Mouse (Mus musculus) 3T3-L1 (cell line): ENCODE results near the gene Cops4.

Experiments used
- DNase-seq: peaks from one replicate; pipeline ENCODE4 v3.0.0-alpha.2; 2015; ENCODE audit warnings: low read depth, low spot score

The Cops4 gene

GRCm38 (mm10) chr5:100518049-100519026, at the start of gene Cops4:
Cops4 (plus strand) TSS chr5:100518309.
- DNase-seq, result peak; percentile 100

- DNase-seq, result peak; percentile 27
These were observed 41.8 kb upstream of the Cops4 start for GRCm38 (mm10) chr5:100476328-100476727.

GRCm38 (mm10) chr5:100477604-100478003, 40.5 kb upstream of the Cops4 start:
- DNase-seq, result no peak

DNA sequence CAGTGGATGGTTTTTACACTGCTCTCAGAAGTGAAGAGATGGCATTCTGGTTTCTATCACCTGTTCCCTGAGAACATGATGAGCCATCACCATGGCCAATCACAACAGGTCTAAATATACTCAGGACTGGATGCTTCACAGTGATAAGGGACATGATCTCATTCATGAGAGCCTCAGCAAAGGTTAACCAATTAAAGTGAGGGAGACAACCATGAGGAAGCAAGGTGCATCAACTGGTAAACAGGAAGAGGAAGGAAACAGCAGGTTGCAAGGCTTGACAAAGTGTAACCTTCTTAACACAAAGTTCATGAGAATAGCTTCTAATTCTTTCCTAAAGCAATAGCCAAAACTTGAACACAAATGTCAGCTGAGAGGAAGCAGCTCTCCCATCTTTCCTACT, 34.5 kb upstream of the Cops4 start:
- no peak for DNase-seq

DNA sequence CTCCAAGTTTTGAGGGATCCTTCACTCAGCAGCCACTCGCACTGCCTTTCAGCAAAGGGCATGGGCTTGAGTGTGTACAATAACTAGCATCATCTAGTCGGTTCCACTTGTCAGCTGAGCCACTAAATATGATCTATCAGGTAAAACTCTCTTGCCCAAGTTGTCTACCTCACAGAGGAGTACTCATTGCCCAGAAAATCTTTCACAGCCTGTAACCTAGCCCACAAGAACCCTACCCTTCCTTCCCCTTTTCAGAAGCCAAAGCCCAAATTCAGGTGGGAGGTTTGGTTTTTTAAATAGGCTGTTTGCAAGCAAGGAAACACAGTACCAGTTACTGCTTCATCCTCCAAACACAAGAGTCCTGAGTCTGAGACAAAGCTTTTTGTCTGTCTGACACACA, 31.0 kb upstream of the Cops4 start:
- no peak for DNase-seq

DNA sequence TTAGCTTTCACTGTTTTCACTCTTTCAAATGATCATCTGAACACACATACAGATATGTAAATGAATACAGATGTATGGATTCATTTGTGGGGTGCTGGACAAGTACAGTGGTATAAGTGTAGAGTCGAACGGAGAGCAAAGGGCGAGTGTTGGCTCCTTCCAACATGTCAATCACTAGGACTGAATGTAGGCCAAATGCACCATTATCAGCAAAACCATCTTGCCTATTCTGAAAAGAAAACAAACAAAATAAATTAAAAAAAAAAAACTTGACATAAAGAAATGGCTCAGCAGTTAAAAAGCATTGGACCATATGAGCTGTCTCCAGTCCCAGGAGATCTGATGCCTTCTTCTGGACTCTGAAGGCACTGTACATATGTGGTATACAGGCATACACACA, 29.9 kb upstream of the Cops4 start:
- no peak for DNase-seq

DNA sequence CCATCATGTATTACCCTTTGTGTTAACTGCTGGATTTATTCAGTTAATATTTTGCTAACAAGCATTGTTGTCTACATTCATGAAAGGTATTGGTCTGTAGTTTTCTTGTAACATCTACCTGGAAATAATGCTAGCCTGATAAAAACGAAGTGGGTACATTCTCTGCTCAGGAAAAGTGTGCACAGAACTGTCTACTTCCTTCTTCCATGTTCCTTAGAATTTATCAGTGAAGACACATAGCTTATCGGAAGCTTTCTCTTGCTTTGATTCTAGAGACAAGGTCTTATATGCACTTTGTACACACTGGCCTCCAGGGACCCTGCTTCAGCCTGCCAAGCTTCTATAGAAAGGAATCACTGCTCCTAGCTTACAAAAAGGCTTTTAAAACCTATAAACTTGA, 28.8 kb upstream of the Cops4 start:
- DNase-seq, result no peak

GRCm38 (mm10) chr5:100491704-100492103, 26.4 kb upstream of the Cops4 start:
- DNase-seq, result no peak

DNA sequence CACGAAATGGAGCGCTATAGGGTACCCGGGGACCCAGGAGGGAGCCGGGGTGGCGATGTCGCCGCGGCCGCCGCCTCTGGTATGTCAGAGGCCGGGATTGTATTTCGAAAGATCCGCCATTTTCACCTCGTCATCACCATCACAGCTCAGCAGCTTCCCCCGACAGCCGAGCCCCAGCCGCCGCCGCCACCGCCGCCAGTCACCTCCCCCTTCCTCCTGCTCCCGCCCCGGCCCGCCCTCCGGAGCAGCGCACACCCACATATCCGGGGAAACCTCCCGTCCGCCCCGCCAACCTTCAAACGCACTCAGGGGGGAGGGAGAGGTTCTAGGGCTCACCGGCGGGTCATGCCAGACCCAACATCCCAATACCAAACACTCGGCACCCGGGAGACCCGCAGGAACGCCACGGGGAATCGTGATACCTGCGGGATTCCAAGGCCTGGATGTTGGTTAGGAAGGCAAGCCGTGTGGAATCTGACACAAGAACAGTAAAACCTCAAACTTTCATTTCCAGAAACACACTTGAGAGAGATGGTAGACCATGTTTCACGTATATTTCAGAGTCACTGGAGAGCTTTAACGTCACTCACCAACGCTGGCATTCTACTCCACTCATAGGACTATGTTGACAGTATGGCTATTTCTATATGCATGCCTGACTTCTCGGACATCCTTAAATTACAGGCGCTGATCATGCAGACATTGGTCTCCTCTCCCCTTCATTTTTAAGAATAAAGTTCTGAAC, 19.5 kb upstream of the Cops4 start:
- DNase-seq, result peak; percentile 86

GRCm38 (mm10) chr5:100499243-100499642, 18.9 kb upstream of the Cops4 start:
- no peak for DNase-seq

- DNase-seq, result peak; percentile 61
These were observed 18.2 kb upstream of the Cops4 start for GRCm38 (mm10) chr5:100499831-100500304.

DNA sequence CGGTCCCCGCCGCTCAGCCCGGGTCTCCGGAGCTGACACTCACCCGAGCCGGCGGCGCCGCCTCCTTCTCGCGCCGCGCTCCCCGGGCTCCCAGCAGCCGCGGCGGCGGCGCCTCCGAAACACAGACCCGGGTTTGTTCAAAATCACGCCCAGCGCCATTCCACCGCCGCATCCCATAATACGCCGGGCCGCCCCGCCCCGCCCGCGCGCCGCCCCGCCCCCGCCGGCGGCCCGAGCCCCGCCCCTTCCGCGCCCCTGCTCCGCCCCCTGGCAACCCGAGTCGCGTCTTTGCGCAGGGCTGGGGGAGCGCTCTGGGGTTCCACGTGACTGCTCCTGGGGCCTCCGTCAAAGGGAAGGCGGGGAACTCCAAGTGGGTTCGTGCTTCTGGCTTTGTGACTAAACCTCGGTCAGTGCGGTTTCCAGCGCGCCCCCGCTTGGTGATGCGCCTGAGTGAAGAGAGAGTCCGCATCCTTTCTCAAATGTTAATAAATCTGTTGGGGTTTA, 17.6 kb upstream of the Cops4 start, which contains the start of gene Lin54:
Gene Lin54, minus strand, starts transcription at position 182 of the 504 bp plus-strand sequence.
- peak; percentile 96 for DNase-seq

GRCm38 (mm10) chr5:100501267-100501666, 16.8 kb upstream of the Cops4 start:
- no peak for DNase-seq

- DNase-seq, result no peak
These were observed 8.9 kb upstream of the Cops4 start for GRCm38 (mm10) chr5:100509247-100509646.

GRCm38 (mm10) chr5:100512576-100512975, 5.5 kb upstream of the Cops4 start:
- DNase-seq, result no peak

DNA sequence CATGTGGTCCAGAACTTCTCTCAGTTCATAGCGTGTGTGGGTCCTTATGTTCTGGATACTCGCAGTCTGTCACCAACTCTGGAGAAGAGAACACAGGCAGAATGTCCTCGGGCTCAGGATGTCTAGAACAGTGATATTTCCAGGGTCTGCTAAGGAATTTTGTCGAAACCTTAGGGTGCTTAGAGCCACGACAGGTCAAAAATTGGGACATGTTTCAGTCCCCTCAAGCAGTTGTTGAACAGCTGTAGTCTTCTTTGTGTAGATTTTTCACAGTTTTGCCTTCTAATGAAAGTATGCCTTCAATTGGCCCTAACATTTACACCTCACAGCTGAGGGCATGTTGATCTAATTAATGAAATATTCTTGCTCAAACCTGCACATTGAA, 910 bp downstream of the Cops4 start:
- DNase-seq, result no peak

DNA sequence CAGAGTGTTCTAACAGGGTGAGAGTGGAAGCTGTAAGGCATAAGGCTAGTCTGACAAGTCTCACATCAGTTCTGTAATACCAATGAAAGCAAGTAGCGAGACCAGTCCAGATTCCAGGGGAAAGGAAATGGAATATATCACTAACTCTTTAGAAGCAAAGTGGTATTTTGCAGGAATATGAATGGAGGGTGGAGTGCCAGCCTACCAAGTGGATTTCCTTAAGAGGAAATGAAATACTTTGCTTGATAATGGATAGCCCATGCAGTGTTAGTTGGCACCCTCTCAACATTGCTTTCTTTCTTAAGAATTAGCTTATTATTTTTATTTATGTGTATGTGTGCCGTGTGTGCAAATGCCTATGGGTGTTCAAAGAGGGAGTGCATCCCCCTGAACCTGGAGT, 2.1 kb downstream of the Cops4 start:
- no peak for DNase-seq

- no peak for DNase-seq
These were observed 5.2 kb downstream of the Cops4 start for GRCm38 (mm10) chr5:100523331-100523730.

GRCm38 (mm10) chr5:100524921-100525320, 6.8 kb downstream of the Cops4 start:
- no peak for DNase-seq

DNA sequence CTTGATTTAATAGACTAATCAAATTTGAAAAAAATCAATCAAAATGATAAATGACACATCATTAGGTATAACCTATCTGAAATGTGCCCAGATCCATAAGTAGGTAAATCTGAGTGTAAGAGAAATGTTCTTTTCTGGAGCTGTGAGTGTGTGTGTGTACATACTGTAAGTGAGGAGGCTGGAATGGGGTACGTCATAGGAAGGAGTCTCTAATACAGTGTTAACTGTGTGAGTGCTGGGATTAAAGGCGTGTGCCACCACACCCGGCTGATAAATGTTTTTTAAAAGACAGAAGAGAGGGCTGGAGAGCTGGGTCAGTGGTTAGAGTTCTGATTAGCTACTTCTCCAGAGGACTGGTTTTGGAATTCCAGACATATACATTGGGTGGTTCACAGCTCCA, 7.5 kb downstream of the Cops4 start:
- no peak for DNase-seq

DNA sequence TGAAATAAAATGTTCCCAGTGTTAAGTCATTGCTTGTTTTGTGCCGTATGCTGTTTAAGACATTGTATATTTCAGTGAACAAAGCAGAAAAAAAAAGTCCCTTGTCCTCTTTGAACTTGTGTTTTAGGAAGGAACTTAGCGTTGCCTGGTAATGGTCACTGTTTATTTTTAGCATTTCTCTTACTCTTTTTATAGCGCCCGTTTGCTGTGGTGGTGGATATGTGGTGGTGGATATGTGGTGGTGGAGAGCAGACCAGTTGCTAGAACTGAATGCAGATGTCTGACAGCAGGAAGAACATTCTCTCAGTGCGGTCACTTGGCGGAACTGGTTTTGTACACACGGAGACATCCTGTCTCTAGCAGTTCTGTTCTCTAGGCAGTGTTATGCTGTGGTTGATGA, 8.1 kb downstream of the Cops4 start:
- no peak for DNase-seq

DNA sequence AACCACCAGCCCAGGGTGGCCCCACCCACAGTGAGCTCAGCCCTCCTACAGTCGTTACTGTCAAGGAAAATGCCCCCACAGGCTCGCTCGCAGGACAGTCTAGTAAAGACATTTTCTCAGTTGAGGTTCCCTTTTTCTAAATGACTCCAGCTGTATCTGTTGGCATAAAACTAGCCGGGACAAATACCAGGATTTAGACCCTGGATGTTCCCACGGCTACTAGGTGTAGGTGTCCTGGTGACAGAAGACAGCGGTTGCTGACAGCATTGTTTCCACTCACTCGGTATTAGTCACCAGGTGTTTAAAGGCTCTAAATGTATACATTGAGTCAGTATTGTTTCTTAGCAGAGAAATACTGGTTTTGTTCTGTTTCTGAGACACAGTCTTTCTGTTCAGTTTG, 17.7 kb downstream of the Cops4 start:
- DNase-seq, result no peak
